In genomic region chr13:72097811-72098210, GRCm38 (mm10) we compare ENCODE assay signal across 23 mouse cellular contexts.
"Had no signal": no experiment of that assay in that cellular context is flagged by ENCODE, and none has a peak within 500 bp of the region (broad histone marks: within the 10 kb centered on the region; RNA-seq: fewer than 3 reads in every experiment).

No protein-coding gene starts in this region.

- H3K4me1 ChIP-seq: heart, embryonic 10.5 days; heart, embryonic 12.5 days; hindbrain, embryonic 10.5 days; intestine, embryonic 15.5 days; limb, embryonic 15.5 days; liver, embryonic 12.5 days had no signal

- DNase-seq: gastrocnemius, adult 2 months; gastrocnemius, postnatal 10 days; gastrocnemius, postnatal 25 days; heart, adult 2 months; heart, postnatal 10 days; heart, postnatal 4 days; kidney, adult 18-20 months; kidney, adult 8-10 months; kidney, postnatal 10 days; kidney, postnatal 36 days; layer of hippocampus, adult 9-11 months; layer of hippocampus, postnatal 36 days had no signal

- H3K4me3 ChIP-seq: gastrocnemius, adult 2 months; heart, adult 2 months; heart, embryonic 10.5 days; heart, embryonic 12.5 days; hindbrain, embryonic 10.5 days; hindbrain, embryonic 13.5 days; intestine, embryonic 15.5 days; limb, embryonic 13.5 days; limb, embryonic 15.5 days; liver, embryonic 12.5 days had no signal

- ATAC-seq: inflammation-experienced regulatory T-cells, adult 6 months; intestine, embryonic 15.5 days; intestine, postnatal 0 days; liver, embryonic 12.5 days had no signal

- H3K4me2 ChIP-seq: heart, embryonic 12.5 days; hindbrain, embryonic 13.5 days; intestine, embryonic 15.5 days; limb, embryonic 13.5 days; limb, embryonic 15.5 days; liver, embryonic 12.5 days had no signal

- H3K9me3 ChIP-seq: heart, embryonic 10.5 days; heart, embryonic 12.5 days; hindbrain, embryonic 10.5 days; hindbrain, embryonic 13.5 days; intestine, embryonic 15.5 days; limb, embryonic 13.5 days; limb, embryonic 15.5 days; liver, embryonic 12.5 days had no signal

- H3K27ac ChIP-seq: gastrocnemius, adult 2 months; heart, adult 2 months; heart, embryonic 10.5 days; hindbrain, embryonic 10.5 days; hindbrain, embryonic 13.5 days; intestine, embryonic 15.5 days; limb, embryonic 13.5 days; limb, embryonic 15.5 days; liver, embryonic 12.5 days; liver, embryonic 14.5 days had no signal

- H3K9ac ChIP-seq: heart, embryonic 12.5 days; hindbrain, embryonic 13.5 days; intestine, embryonic 15.5 days; limb, embryonic 13.5 days; limb, embryonic 15.5 days; liver, embryonic 12.5 days; liver, embryonic 14.5 days had no signal

- H3K36me3 ChIP-seq: heart, embryonic 10.5 days; heart, embryonic 12.5 days; hindbrain, embryonic 10.5 days; hindbrain, embryonic 13.5 days; intestine, embryonic 15.5 days; limb, embryonic 13.5 days; limb, embryonic 15.5 days; liver, embryonic 12.5 days had no signal

- H3K27me3 ChIP-seq: heart, embryonic 12.5 days; hindbrain, embryonic 13.5 days; intestine, embryonic 15.5 days; limb, embryonic 15.5 days; liver, embryonic 12.5 days had no signal
